ENCODE assay signal across 17 mouse cellular contexts in genomic region chr12:82841566-82841965, GRCm38 (mm10).
A peak's percentile ranks its signal among the peaks of the same experiment; 100 is the strongest.
DNase-seq lines count a peak whose midpoint lies in the region; ATAC-seq and TF ChIP-seq lines count a peak whose summit lies in the region.
"Had no signal": no experiment of that assay in that cellular context is flagged by ENCODE, and none has a peak within 500 bp of the region (broad histone marks: within the 10 kb centered on the region; RNA-seq: fewer than 3 reads in every experiment).

No protein-coding gene starts in this region.

- no peak overlapping the region for H3K9ac ChIP-seq in kidney, embryonic 15.5 days
- no peak overlapping the region for H3K9ac ChIP-seq in midbrain, postnatal 0 days (replicated peaks; ENCODE audit: low read length, poor library complexity, severe bottlenecking)
- H3K9ac ChIP-seq: embryonic facial prominence, embryonic 12.5 days; forebrain, embryonic 12.5 days; lung, embryonic 15.5 days; midbrain, embryonic 12.5 days; neural tube, embryonic 12.5 days had no signal

- no peaks in the 10 kb centered on the region for H3K9me3 ChIP-seq in kidney, embryonic 15.5 days (replicated peaks)
- H3K9me3 ChIP-seq in midbrain, postnatal 0 days (ENCODE audit: low read length): no peaks in the 10 kb centered on the region
- H3K9me3 ChIP-seq in midbrain, embryonic 10.5 days (replicated peaks): peaks cover 5% of the 10 kb centered on the region; the same call in 1 of the 2 replicates
- H3K9me3 ChIP-seq: embryonic facial prominence, embryonic 12.5 days; lung, embryonic 15.5 days; midbrain, embryonic 12.5 days had no signal

- H3K27me3 ChIP-seq in kidney, embryonic 15.5 days: no peaks in the 10 kb centered on the region
- no peaks in the 10 kb centered on the region for H3K27me3 ChIP-seq in midbrain, postnatal 0 days (ENCODE audit: insufficient read depth, low read length)
- H3K27me3 ChIP-seq in midbrain, embryonic 10.5 days (ENCODE audit: low read depth, poor library complexity, severe bottlenecking): no peaks in the 10 kb centered on the region
- H3K27me3 ChIP-seq: embryonic facial prominence, embryonic 12.5 days; forebrain, embryonic 12.5 days; lung, embryonic 15.5 days; midbrain, embryonic 12.5 days; neural tube, embryonic 12.5 days had no signal

- no peak overlapping the region for H3K27ac ChIP-seq in kidney, embryonic 15.5 days
- no peak overlapping the region for H3K27ac ChIP-seq in midbrain, postnatal 0 days (ENCODE audit: low read depth, low read length)
- no peak overlapping the region for H3K27ac ChIP-seq in midbrain, embryonic 10.5 days (replicated peaks)
- H3K27ac ChIP-seq: embryonic facial prominence, embryonic 12.5 days; forebrain, embryonic 12.5 days; layer of hippocampus, adult 2 months; lung, embryonic 15.5 days; midbrain, embryonic 12.5 days; neural tube, embryonic 12.5 days had no signal

- WGBS in kidney, embryonic 15.5 days: 52% methylated on average over 6 of the region's 6 CpGs
- WGBS in midbrain, postnatal 0 days: 36% methylated on average over 6 of the region's 6 CpGs
- 81% methylated on average over 6 of the region's 6 CpGs for WGBS in midbrain, embryonic 10.5 days

- no peaks in the 10 kb centered on the region for H3K4me1 ChIP-seq in kidney, embryonic 15.5 days
- peaks cover 5% of the 10 kb centered on the region for H3K4me1 ChIP-seq in midbrain, postnatal 0 days (ENCODE audit: insufficient read depth, low read length)
- H3K4me1 ChIP-seq in midbrain, embryonic 10.5 days: no peaks in the 10 kb centered on the region
- H3K4me1 ChIP-seq: embryonic facial prominence, embryonic 12.5 days; forebrain, embryonic 12.5 days; lung, embryonic 15.5 days; midbrain, embryonic 12.5 days; neural tube, embryonic 12.5 days had no signal

- ATAC-seq in kidney, embryonic 15.5 days (replicated peaks; ENCODE audit: low FRiP score): no peak
- ATAC-seq in midbrain, postnatal 0 days (ENCODE audit: low FRiP score): no peak
- ATAC-seq: CD4-positive, CD25-positive, alpha-beta regulatory T cell, adult 4 months had no signal

- H3K36me3 ChIP-seq in kidney, embryonic 15.5 days: no peaks in the 10 kb centered on the region
- no peaks in the 10 kb centered on the region for H3K36me3 ChIP-seq in midbrain, postnatal 0 days (ENCODE audit: insufficient read depth, low read length)
- H3K36me3 ChIP-seq in midbrain, embryonic 10.5 days: no peaks in the 10 kb centered on the region
- H3K36me3 ChIP-seq: embryonic facial prominence, embryonic 12.5 days; forebrain, embryonic 12.5 days; lung, embryonic 15.5 days; midbrain, embryonic 12.5 days; neural tube, embryonic 12.5 days had no signal

- DNase-seq in gastrocnemius, postnatal 25 days: peak; percentile 15
- no peak for DNase-seq in gastrocnemius, adult 18-20 months (ENCODE audit: low spot score)
- peak; percentile 41 for DNase-seq in kidney, postnatal 10 days
- peak; percentile 40 for DNase-seq in midbrain, postnatal 0 days (ENCODE audit: low spot score)
- DNase-seq in midbrain, embryonic 10.5 days (ENCODE audit: low spot score): no peak
- peak; percentile 3 to 4 for DNase-seq in kidney, postnatal 36 days
- no peak for DNase-seq in ovary, adult 18-20 months (ENCODE audit: low spot score)
- DNase-seq: cerebellum, postnatal 14 days; thymus, adult 18-20 months had no signal

- H3K4me3 ChIP-seq in kidney, embryonic 15.5 days (replicated peaks): no peak overlapping the region
- H3K4me3 ChIP-seq in midbrain, postnatal 0 days (ENCODE audit: low read depth, low read length): no peak overlapping the region
- no peak overlapping the region for H3K4me3 ChIP-seq in midbrain, embryonic 10.5 days
- H3K4me3 ChIP-seq: embryonic facial prominence, embryonic 12.5 days; forebrain, embryonic 12.5 days; layer of hippocampus, adult 2 months; lung, embryonic 15.5 days; midbrain, embryonic 12.5 days; neural tube, embryonic 12.5 days had no signal

- no peak overlapping the region for H3K4me2 ChIP-seq in kidney, embryonic 15.5 days
- H3K4me2 ChIP-seq in midbrain, postnatal 0 days (ENCODE audit: low read depth, low read length, poor library complexity, severe bottlenecking): no peak overlapping the region
- H3K4me2 ChIP-seq: embryonic facial prominence, embryonic 12.5 days; forebrain, embryonic 12.5 days; lung, embryonic 15.5 days; midbrain, embryonic 12.5 days; neural tube, embryonic 12.5 days had no signal

- TF ChIP-seq CTCF in midbrain, postnatal 0 days (IDR thresholded peaks at IDR 0.05): no peak

Comparison
In these comparisons a context has a peak if more than half of its experiments do, and no peak if none do; other contexts are left out.
1. DNase-seq: peak in gastrocnemius, postnatal 25 days (single experiment), kidney, postnatal 10 days (single experiment), midbrain, postnatal 0 days (single experiment) and kidney, postnatal 36 days (2 of 2); none in gastrocnemius, adult 18-20 months (single experiment), midbrain, embryonic 10.5 days (single experiment) and ovary, adult 18-20 months (single experiment).